Mouse (Mus musculus): ENCODE measurements around the gene Rbm26.
A peak's percentile ranks its signal among the peaks of the same experiment; 100 is the strongest.

Gene Rbm26

DNA sequence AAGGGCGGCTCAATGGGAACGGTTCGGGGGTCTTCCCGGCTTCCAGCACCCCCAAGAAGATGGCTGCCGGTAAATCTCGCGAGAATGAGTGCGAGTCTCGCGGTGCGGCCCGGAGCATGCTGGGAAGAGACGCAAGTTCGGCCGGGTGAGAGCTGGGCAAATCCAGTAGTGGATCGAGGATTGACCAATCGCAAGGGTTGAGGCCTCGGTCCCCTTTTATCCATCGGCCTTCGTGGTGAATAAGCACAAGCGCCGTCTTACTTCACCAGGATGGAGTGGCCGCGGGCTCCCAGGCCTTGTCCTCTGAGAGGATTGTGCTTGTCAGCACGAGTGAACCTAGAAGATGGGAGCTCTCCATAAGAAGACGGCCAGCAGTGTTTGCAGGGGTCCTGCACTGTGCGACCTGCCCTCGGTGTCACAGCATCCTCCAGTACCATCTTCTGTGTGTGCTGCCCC lies at the start of gene Rbm26:
Gene Rbm26 (minus strand): TSS at position 90 of the 456 bp plus-strand sequence.
- DNase-seq, result peak; percentile 97

GRCm38 (mm10) chr14:105225790-105226189 lies 48.7 kb upstream of the Rbm26 start:
- DNase-seq, result no peak

- DNase-seq, result no peak
These were observed 45.1 kb upstream of the Rbm26 start for GRCm38 (mm10) chr14:105222240-105222639.

GRCm38 (mm10) chr14:105219525-105220376 lies 42.6 kb upstream of the Rbm26 start:
- DNase-seq, result peak; percentile 27

- DNase-seq, result peak; percentile 74
These were observed 21.3 kb upstream of the Rbm26 start for GRCm38 (mm10) chr14:105198401-105198800.

DNA sequence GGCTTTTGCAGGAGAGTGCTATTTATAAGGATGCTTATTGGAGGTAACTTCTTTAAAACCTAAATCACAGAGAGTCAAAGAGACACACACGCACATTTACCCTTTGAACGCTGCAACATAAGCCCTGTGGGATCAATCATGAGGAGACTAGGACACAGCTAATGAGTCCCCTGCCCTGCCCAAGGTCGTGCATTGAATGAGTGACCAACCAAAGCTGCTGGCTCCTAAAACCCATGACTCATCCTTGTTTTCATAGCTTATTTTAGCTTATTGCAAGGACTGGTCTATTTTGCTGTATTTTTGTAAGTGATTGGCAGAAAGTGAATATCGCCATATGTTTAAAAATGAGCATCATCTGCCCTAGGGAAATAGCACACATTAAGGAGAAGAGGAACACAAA lies 17.6 kb upstream of the Rbm26 start:
- DNase-seq, result no peak

DNA sequence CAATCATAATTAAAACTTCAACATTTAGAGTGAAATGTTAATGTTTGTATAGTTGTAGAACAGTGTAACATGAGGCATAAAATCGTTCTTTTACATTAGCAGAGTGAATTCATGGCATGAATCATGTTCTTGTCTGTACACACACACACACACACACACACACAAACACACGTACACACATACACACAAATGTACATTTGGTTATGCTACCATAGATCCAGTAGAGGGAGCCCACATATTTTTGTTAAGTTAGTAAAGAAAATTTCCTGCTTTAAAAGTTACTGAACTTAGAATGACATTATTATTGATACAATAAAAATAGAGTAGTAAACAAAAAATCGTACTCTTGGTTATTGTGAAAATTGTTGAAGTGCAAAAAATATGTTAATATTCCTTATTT lies 7.7 kb upstream of the Rbm26 start:
- no peak for DNase-seq

- no peak for DNase-seq
These were observed 5.7 kb upstream of the Rbm26 start for GRCm38 (mm10) chr14:105182786-105183185.

- no peak for DNase-seq
These were observed 2.6 kb upstream of the Rbm26 start for GRCm38 (mm10) chr14:105179733-105180132.

DNA sequence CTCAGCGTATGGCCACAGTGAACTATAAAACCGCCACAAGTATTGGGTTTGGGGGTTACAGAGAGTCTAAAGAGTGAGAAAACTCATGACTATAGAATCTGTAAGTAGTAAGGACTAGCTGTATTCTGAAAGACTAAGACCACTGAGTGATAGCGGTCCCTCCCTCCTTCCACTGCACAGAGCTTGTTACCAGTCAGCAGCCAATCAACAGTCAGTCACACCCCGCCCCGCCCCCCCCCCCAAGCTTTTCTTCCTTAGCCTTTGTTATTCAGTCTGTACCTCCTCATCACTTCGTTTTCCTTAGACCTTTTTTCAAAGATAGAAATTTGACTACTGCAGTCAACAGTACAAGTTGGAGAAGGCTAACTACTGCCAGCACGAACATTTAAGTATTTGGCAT lies 1.9 kb upstream of the Rbm26 start:
- no peak for DNase-seq

- DNase-seq, result peak; percentile 20
These were observed 552 bp downstream of the Rbm26 start for GRCm38 (mm10) chr14:105176381-105177168.

- no peak for DNase-seq
These were observed 9.9 kb downstream of the Rbm26 start for GRCm38 (mm10) chr14:105167181-105167580.

DNA sequence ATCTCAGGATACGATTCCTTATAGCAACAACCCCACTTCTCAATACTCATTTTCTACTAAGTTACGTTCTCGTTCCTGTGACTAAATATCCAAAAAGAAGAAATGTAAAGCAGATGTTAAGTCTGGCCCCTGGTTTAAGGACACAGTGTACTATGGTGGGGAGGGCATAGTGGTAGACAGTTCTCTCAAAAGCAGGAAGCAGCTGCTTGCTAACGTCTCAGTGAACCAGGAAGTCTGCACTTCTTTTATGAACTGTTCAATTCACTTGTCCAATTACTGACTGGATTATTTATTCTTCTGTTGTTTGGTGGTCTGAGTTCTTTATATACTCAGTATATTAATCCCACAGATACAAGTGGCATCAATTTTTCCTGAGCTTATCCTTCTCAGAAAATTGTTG lies 12.3 kb downstream of the Rbm26 start:
- peak; percentile 23 for DNase-seq

GRCm38 (mm10) chr14:105161334-105161733 lies 15.8 kb downstream of the Rbm26 start:
- DNase-seq, result no peak

GRCm38 (mm10) chr14:105158526-105158925 lies 18.6 kb downstream of the Rbm26 start:
- DNase-seq, result no peak

- DNase-seq, result no peak
These were observed 43.1 kb downstream of the Rbm26 start for GRCm38 (mm10) chr14:105134076-105134475.

DNA sequence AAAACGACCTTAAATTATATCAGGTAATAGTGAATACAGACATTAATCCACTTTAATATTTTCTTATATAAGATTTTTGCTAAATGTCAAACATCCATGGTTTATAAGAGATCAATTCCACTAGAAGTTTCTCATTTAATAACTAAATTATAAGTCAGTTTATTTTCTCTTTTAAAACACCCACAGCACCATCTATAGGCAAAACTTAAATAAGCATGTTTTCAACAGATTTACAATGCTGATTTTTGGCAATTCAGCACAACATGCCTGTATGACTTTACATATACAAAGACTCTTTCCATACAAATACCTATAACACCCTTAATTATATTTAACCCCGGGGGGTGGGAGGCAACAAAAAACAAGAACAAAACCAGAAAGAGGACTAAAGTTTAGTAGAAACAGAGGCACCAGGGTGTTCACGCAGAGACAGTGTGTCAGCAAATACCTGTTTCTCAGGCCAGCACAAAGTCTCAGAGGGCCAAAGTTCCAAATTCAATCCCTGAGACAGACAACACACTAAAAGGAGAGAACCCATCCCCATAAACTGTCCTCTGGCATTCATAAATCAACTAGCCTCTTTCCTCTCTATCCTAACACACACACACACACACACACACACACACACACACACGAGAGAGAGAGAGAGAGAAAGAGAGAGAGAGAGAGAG lies 49.3 kb downstream of the Rbm26 start:
- DNase-seq, result no peak

DNA sequence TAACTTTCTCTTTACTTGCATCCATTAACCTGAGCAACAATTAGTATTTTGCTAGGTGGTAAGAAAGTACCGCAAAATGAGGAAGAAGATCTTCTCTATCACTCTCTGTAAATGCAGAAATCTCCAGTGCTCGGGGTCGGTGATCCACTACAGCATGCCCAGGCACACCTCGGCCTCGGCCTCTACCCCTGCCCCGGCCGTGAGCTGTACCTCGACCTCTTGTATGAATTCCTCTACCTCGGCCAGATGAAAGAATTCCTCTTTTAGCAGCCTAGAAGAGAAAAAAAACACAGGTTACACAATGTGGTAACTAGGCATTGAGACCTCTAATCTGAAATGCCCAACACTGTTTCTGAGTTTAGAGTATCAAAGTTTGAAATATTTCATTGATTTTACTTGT lies 52.6 kb downstream of the Rbm26 start:
- no peak for DNase-seq

GRCm38 (mm10) chr14:105115402-105115801 lies 61.7 kb downstream of the Rbm26 start:
- no peak for DNase-seq

- no peak for DNase-seq
These were observed 70.9 kb downstream of the Rbm26 start for GRCm38 (mm10) chr14:105106252-105106651.

- no peak for DNase-seq
These were observed 78.3 kb downstream of the Rbm26 start for GRCm38 (mm10) chr14:105098861-105099260.

GRCm38 (mm10) chr14:105096221-105096620 lies 80.9 kb downstream of the Rbm26 start:
- peak; percentile 11 for DNase-seq

- DNase-seq, result no peak
These were observed 90.1 kb downstream of the Rbm26 start for GRCm38 (mm10) chr14:105087001-105087400.
